Mouse (Mus musculus) midbrain, embryonic 14.5 days (tissue): ENCODE data around the gene Tmem259. TPM values are rescaled to one million over a fixed set of nuclear protein-coding genes. Genes with fewer than 3 reads are reported as not detected.

Experiments
- ATAC-seq: fragments of 200-750 bp; cut with Nextera tagmentation; 2 replicates; pipeline ENCODE4 v1.8.0; 2017; ENCODE audit warnings: moderate number of reproducible peaks, moderate library complexity; ENCODE audit not compliant: low FRiP score, low TSS enrichment
- DNase-seq: peaks from one replicate; pipeline ENCODE4 v3.0.0-alpha.2; 2015
- H3K27ac ChIP-seq: fragments of 300-500 bp; sonication (generic); replicated peaks from 2 replicates; pipeline ENCODE4 v1.5.1; 2014; ENCODE audit warnings: mild to moderate bottlenecking, low read depth, low read length, moderate library complexity
- H3K27me3 ChIP-seq: fragments of 300-500 bp; sonication (generic); 2 replicates; pipeline ENCODE4 v1.6.1; 2014; ENCODE audit warnings: low read length, control low read depth, mixed read lengths; ENCODE audit not compliant: control insufficient read depth, insufficient read depth
- H3K36me3 ChIP-seq: fragments of 300-500 bp; sonication (generic); 2 replicates; pipeline ENCODE4 v1.6.1; 2014; ENCODE audit warnings: low read length, control low read depth; ENCODE audit not compliant: control insufficient read depth, insufficient read depth
- H3K4me1 ChIP-seq: fragments of 300-500 bp; sonication (generic); 2 replicates; pipeline ENCODE4 v1.6.1; 2014; ENCODE audit warnings: mild to moderate bottlenecking, antibody characterized with exemption, low read length, control low read depth; ENCODE audit not compliant: control insufficient read depth, insufficient read depth
- H3K4me2 ChIP-seq: fragments of 300-500 bp; sonication (generic); 2 replicates; pipeline ENCODE4 v1.6.1; 2014; ENCODE audit warnings: mild to moderate bottlenecking, low read length, moderate library complexity
- H3K4me3 ChIP-seq: fragments of 300-500 bp; sonication (generic); replicated peaks from 2 replicates; pipeline ENCODE4 v1.5.1; 2014; ENCODE audit warnings: low read depth, low read length
- H3K9ac ChIP-seq: fragments of 300-500 bp; sonication (generic); replicated peaks from 2 replicates; pipeline ENCODE4 v1.6.1; 2014; ENCODE audit warnings: mild to moderate bottlenecking, low read length, moderate library complexity
- H3K9me3 ChIP-seq: fragments of 300-500 bp; sonication (generic); 2 replicates; pipeline ENCODE4 v1.6.1; 2016; ENCODE audit warnings: low read length, control low read depth, mixed read lengths; ENCODE audit not compliant: control insufficient read depth
- whole genome bisulfite sequencing: fragments of 180-500 bp; shearing (Covaris S2); extraction: QIAGEN DNeasy Blood & Tissue Kit; methylation state at CpG from one replicate; pipeline ENCODE4 v1.1.7; 2014; 5-methylcytosine and 5-hydroxymethylcytosine counted together
- polyA plus RNA-seq: library from polyadenylated mRNA; unstranded; fragments of >200 nt; fragmentation: Nextera tagmentation; extraction: Ambion mirVana; gene quantifications from 2 replicates; pipeline ENCODE4 v1.2.1, GENCODE M21; 2014

Tmem259 gene
- polyA plus RNA-seq, 1 experiment from 2014 or later, result 20.7 TPM

DNA sequence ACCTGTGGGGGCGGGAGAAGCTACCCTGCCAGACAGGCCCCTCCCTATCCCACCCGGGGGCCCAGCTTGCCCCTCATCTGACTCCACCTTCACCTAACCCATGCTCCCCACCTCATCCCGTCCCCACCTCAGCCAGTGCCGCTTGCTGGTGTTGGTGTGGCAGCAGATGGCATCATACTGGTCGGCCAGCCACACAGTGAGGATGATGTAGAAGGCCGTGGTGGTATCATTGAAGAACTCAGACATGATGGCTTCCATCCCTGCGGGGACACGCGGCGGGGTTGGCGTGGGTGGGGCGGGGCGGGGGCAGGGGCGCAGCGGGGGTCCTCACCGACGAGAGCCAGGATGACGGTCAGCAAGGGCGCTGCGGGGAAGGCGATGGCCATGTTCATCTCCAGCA, 6.1 kb downstream of the Tmem259 start:
- Histone ChIP-seq H3K27me3 (no peaks in the 10 kb centered on the region), H3K36me3 (peaks cover 53% of the 10 kb centered on the region), H3K4me1 (peaks cover 8% of the 10 kb centered on the region; the same call in 1 of the 2 replicates), H3K27ac (no peak overlapping the region), H3K4me3 (no peak overlapping the region), H3K9ac (no peak overlapping the region), H3K4me2 (no peak overlapping the region), H3K9me3 (no peaks in the 10 kb centered on the region)
- WGBS, result 96% methylated on average over 21 of the region's 21 CpGs
- no peak for ATAC-seq
- no peak for DNase-seq

DNA sequence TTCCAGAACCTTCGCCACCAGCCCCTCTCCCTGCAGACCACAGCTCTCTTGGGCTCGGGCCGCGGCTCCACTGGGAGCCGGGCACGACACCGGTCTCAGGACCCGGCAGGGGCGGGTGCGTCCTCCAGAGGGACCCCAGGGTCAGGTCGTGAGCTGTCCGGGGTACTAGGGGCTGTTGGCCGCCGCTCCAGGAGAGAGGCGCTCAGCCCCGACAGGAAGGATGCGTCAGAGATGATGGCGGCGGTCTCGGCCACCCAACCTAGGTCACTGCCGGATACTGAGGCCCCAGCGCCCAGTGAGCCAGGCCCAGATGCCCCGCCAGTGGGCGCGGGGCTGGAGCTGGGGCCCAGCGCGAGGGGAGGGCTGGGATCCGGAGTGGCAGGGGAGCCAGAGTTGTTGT, 6.8 kb downstream of the Tmem259 start:
- ATAC-seq (no peak), DNase-seq (no peak)
- peaks cover under 1% of the 10 kb centered on the region; the same call in 1 of the 2 replicates for H3K4me1 ChIP-seq
- peaks cover 53% of the 10 kb centered on the region for H3K36me3 ChIP-seq
- 81% methylated on average over 28 of the region's 28 CpGs for WGBS
- H3K9ac ChIP-seq, result no peak overlapping the region
- no peaks in the 10 kb centered on the region for H3K9me3 ChIP-seq
- no peak overlapping the region for H3K27ac ChIP-seq
- no peak overlapping the region for H3K4me3 ChIP-seq
- H3K27me3 ChIP-seq, result no peaks in the 10 kb centered on the region
- no peak overlapping the region for H3K4me2 ChIP-seq

DNA sequence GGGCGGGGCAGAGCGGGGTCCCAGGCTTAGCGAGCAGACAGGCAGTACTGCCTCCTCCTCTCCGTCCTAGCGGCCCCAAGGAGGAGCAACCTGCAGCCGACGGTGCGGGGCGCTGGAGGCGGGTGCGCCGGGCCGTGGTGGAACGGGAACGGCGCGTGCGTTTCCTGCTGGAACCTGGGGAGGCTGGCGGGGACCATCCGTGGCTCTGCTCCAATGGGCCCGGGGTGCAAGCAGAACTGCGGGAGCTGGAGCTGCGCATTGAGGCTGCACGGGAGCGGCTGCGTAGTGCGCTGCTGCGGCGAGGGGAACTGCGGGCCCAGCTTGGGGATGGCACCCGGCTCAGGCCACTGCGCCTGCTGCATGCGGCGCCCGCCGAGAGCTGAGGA, 7.4 kb downstream of the Tmem259 start:
- H3K4me3 ChIP-seq, result no peak overlapping the region
- DNase-seq (no peak), ATAC-seq (no peak)
- peaks cover 53% of the 10 kb centered on the region for H3K36me3 ChIP-seq
- H3K4me2 ChIP-seq, result no peak overlapping the region
- no peaks in the 10 kb centered on the region; the same call in 1 of the 2 replicates for H3K4me1 ChIP-seq
- H3K27ac ChIP-seq, result no peak overlapping the region
- H3K9me3 ChIP-seq, result no peaks in the 10 kb centered on the region
- H3K9ac ChIP-seq, result no peak overlapping the region
- peaks cover 5% of the 10 kb centered on the region; the same call in 1 of the 2 replicates for H3K27me3 ChIP-seq
- WGBS, result 68% methylated on average over 36 of the region's 36 CpGs

DNA sequence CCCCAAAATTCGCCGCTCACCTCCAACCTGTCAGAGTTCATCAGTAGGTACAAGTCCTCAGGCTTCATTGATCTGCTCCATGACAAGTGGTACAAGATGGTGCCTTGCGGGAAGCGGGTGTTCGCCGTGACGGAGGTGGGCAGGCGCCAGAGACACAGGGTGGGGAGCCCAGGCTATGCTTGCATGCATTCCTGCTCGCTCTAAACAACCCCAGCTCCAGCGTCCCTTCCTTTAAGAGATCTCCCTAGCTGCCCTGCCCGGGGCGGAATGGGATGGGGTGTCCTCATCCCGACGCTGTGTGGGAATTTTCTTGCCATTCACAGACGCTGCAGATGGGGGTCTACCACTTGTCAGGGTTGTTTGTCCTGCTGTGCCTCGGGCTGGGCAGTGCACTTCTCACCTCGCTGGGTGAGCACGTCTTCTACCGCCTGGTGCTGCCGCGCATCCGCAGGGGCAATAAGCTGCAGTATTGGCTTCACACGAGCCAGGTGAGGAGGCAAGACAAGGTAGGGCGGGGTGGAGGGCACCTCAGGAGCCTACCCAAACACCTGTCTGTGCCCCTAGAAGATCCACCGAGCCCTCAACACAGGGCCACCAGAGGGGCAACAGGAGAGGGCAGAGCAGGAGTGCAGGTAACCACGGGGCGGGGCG, 7.9 kb downstream of the Tmem259 start:
- Histone ChIP-seq H3K9me3 (no peaks in the 10 kb centered on the region), H3K27me3 (peaks cover 10% of the 10 kb centered on the region; the same call in 1 of the 2 replicates), H3K9ac (no peak overlapping the region), H3K36me3 (peaks cover 53% of the 10 kb centered on the region), H3K4me3 (no peak overlapping the region), H3K4me2 (no peak overlapping the region), H3K4me1 (no peaks in the 10 kb centered on the region), H3K27ac (no peak overlapping the region)
- ATAC-seq (no peak), DNase-seq (no peak)
- 84% methylated on average over 28 of the region's 28 CpGs for WGBS

DNA sequence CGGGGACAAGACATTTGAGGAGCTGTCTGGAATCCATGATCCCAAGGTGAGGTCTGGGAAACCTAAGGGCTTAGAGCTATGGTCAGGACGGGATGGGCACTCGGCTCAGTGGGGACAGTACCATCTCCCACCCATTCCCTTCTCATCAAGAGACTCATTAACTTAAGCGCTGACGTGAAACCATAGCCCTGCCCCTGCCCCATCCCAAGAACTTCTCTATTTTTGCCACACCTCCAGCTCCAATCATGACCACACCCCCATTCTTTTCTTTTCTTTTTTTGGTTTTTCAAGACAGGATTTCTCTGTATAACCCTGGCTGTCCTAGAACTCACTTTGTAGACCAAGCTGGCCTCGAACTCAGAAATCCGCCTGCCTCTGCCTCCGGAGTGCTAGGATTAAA, 9.5 kb downstream of the Tmem259 start:
- Histone ChIP-seq H3K4me1 (no peaks in the 10 kb centered on the region; the same call in 1 of the 2 replicates), H3K27ac (no peak overlapping the region), H3K4me2 (no peak overlapping the region), H3K4me3 (no peak overlapping the region), H3K9ac (no peak overlapping the region), H3K27me3 (peaks cover 25% of the 10 kb centered on the region; the same call in 1 of the 2 replicates), H3K36me3 (peaks cover 53% of the 10 kb centered on the region), H3K9me3 (no peaks in the 10 kb centered on the region)
- 88% methylated on average over 8 of the region's 8 CpGs for WGBS
- ATAC-seq (no peak), DNase-seq (no peak)

DNA sequence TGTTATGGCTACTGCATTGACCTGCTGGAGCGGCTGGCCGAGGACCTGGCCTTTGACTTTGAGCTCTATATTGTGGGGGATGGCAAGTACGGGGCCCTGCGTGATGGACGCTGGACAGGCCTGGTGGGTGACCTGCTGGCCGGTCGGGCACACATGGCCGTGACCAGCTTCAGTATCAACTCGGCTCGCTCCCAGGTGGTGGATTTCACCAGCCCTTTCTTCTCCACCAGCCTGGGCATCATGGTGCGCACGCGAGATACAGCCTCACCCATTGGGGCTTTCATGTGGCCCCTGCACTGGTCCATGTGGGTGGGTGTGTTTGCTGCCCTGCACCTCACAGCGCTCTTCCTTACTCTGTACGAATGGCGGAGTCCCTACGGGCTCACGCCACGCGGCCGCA, 10.0 kb downstream of the Tmem259 start:
- no peak for ATAC-seq
- peaks cover 28% of the 10 kb centered on the region; the same call in 1 of the 2 replicates for H3K27me3 ChIP-seq
- WGBS, result 88% methylated on average over 21 of the region's 21 CpGs
- H3K4me1 ChIP-seq, result no peaks in the 10 kb centered on the region; the same call in 1 of the 2 replicates
- no peak overlapping the region for H3K4me3 ChIP-seq
- H3K36me3 ChIP-seq, result peaks cover 49% of the 10 kb centered on the region
- H3K27ac ChIP-seq, result no peak overlapping the region
- DNase-seq, result no peak
- no peak overlapping the region for H3K4me2 ChIP-seq
- H3K9ac ChIP-seq, result no peak overlapping the region
- H3K9me3 ChIP-seq, result no peaks in the 10 kb centered on the region

DNA sequence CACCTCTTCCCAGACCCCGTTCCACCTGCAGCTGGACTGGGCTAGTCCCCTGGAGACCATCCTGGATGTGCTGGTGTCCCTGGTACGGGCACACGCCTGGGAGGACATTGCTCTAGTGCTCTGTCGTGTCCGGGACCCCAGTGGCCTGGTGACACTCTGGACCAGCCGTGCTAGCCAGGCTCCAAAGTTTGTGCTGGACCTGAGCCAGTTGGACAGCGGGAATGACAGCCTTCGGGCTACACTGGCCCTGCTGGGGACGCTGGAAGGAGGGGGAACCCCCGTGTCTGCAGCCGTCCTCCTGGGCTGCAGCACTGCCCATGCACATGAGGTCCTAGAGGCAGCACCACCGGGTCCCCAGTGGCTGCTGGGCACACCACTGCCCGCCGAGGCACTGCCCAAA, 11.3 kb downstream of the Tmem259 start:
- no peak overlapping the region for H3K4me2 ChIP-seq
- H3K9me3 ChIP-seq, result no peaks in the 10 kb centered on the region
- H3K4me1 ChIP-seq, result no peaks in the 10 kb centered on the region; the same call in 1 of the 2 replicates
- peaks cover 42% of the 10 kb centered on the region for H3K36me3 ChIP-seq
- DNase-seq (no peak), ATAC-seq (no peak)
- 69% methylated on average over 14 of the region's 14 CpGs for WGBS
- H3K4me3 ChIP-seq, result no peak overlapping the region
- peaks cover 31% of the 10 kb centered on the region; the same call in 1 of the 2 replicates for H3K27me3 ChIP-seq
- H3K9ac ChIP-seq, result no peak overlapping the region
- no peak overlapping the region for H3K27ac ChIP-seq

DNA sequence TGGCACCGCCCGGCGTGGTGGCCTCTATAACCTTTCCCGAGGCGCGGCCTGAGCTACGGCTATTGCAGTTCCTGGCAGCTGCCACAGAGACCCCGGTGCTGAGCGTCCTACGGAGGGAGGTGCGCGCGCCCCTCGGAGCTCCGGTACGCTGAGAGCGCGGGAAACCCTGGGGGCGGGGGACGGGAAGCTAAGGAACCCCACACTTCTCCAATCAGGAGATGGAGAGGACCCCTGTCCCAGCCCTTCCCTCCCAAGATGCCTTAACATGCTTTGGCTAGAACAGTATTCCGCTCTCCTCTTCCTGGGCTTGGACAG, 13.0 kb downstream of the Tmem259 start:
- WGBS, result 4% methylated on average over 21 of the region's 21 CpGs
- no peaks in the 10 kb centered on the region; the same call in 1 of the 2 replicates for H3K4me1 ChIP-seq

More for the DNA sequence above, 13.0 kb downstream of the Tmem259 start:
- no peak for ATAC-seq
- no peaks in the 10 kb centered on the region for H3K9me3 ChIP-seq
- H3K4me2 ChIP-seq, result peak overlapping the region; percentile 48
- no peak overlapping the region for H3K27ac ChIP-seq
- peak overlapping the region; percentile 22 for H3K4me3 ChIP-seq
- peaks cover 31% of the 10 kb centered on the region; the same call in 1 of the 2 replicates for H3K27me3 ChIP-seq
- peaks cover 42% of the 10 kb centered on the region for H3K36me3 ChIP-seq
- 0 out of 2 replicates have a peak overlapping the region, but pooled peaks have one; percentile 6 for H3K9ac ChIP-seq
- no peak for DNase-seq
